Mouse (Mus musculus): ENCODE results near the gene Sept12. TPM values are rescaled to one million over a fixed set of nuclear protein-coding genes. Genes with fewer than 3 reads are reported as not detected.

Sept12 gene
- polyA plus RNA-seq, 1 experiment from 2014 or later = not detected

- H3K79me2 ChIP-seq (ENCODE audit: inconsistent target) = peaks cover 15% of the 10 kb centered on the region; the same call in 1 of the 2 replicates
- H3K36me3 ChIP-seq (ENCODE audit: inconsistent target) = peaks cover 26% of the 10 kb centered on the region
- 93% methylated on average over 8 of the region's 8 CpGs for WGBS (ENCODE audit: missing documents)
- H3K4me3 ChIP-seq (ENCODE audit: inconsistent target) = no peak overlapping the region
- peak overlapping the region; percentile 82; the same call in 1 of the 2 replicates for H3K27ac ChIP-seq
These were observed 60.1 kb downstream of the Sept12 start for GRCm38 (mm10) chr16:4937351-4938190.

Other genes starting within 250 kb of the Sept12 start
- 15.0 to 29.2 TPM (median 20.4 TPM) in 3 replicates for gene Cdip1, start 207.6 kb downstream of the Sept12 start, polyA plus RNA-seq (2018)
- 0.16 TPM in 1 of 3 replicates, not detected in the others for gene 4930562C15Rik, start 162.4 kb downstream of the Sept12 start, polyA plus RNA-seq (2018)
- 64.4 to 75.7 TPM (median 71.8 TPM) in 3 replicates for gene Ubald1, start 117.5 kb downstream of the Sept12 start, polyA plus RNA-seq (2018)
- gene Mgrn1, start 111.6 kb downstream of the Sept12 start, polyA plus RNA-seq (2018) = 62.2 to 84.4 TPM (median 68.4 TPM) in 3 replicates
- 17.1 to 56.6 TPM (median 39.4 TPM) in 3 replicates for gene Nudt16l1, start 59.1 kb downstream of the Sept12 start, polyA plus RNA-seq (2018)
- gene Anks3, start 33.6 kb downstream of the Sept12 start, polyA plus RNA-seq (2018) = 9.0 to 21.1 TPM (median 12.1 TPM) in 3 replicates
- not detected in 3 replicates for gene Smim22, start 9.4 kb upstream of the Sept12 start, polyA plus RNA-seq (2018)
- 10.0 to 27.5 TPM (median 22.6 TPM) in 3 replicates for gene Rogdi, start 15.7 kb upstream of the Sept12 start, polyA plus RNA-seq (2018)
- 72.3 to 104 TPM (median 77.0 TPM) in 3 replicates for gene Glyr1, start 52.0 kb upstream of the Sept12 start, polyA plus RNA-seq (2018)
- 24.3 to 40.2 TPM (median 37.5 TPM) in 3 replicates for gene Ubn1, start 52.2 kb upstream of the Sept12 start, polyA plus RNA-seq (2018)
- gene Ppl, start 134.6 kb upstream of the Sept12 start, polyA plus RNA-seq (2018) = not detected in 3 replicates
- gene Sec14l5, start 149.3 kb upstream of the Sept12 start, polyA plus RNA-seq (2018) = not detected in 3 replicates
- gene Nagpa, start 206.2 kb upstream of the Sept12 start, polyA plus RNA-seq (2018) = 75.7 to 106 TPM (median 79.8 TPM) in 3 replicates
- gene AU021092, start 224.4 kb upstream of the Sept12 start, polyA plus RNA-seq (2018) = not detected in 3 replicates
- gene Alg1, start 235.8 kb upstream of the Sept12 start, polyA plus RNA-seq (2018) = 12.8 to 37.1 TPM (median 35.5 TPM) in 3 replicates

All from macrophage (primary cell).